Mouse (Mus musculus): ENCODE measurements around the gene Olfml2a.

Olfml2a gene

DNA sequence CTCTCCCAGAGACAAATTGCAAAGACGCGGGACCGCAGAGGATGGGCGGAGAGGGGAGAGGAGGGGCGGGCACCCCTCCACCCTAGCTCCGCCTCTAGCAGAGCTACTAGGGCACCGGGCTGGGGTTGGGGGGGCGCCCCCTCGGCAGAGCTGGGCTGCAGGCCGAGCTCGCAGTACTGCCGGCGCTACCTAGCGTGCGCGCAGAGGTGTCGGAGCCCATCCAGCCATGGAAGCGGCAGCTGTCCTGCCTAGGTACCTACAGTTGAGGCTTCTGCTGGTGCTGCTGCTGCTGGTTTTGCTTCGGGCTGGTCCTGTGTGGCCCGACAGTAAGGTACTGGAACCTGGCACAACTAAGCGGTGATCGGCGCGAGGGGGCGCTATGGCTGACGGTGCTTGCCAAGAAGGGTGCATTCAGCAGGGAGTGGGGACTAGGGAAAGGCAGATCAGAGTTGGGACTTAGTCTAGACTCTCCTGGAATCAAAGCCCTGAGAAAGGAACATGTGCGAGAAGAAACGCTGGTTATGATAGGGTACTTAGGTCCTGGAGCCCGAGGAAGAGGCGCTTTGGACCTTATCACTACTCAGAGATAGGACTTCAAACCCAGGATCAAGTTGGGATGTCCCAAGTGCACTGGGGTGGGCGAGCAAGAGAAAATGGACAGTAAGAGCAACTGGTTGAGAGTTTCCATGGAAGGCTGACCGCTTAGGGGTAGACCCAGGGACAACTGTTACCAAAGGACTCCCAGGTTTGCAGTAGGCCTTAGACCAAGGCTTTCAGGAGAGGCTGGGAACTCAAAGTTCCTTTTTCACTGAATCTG, at the start of gene Olfml2a:
Olfml2a (plus strand) TSS at position 128 of the 817 bp plus-strand sequence.
- peak; percentile 74 to 85 for DNase-seq

DNA sequence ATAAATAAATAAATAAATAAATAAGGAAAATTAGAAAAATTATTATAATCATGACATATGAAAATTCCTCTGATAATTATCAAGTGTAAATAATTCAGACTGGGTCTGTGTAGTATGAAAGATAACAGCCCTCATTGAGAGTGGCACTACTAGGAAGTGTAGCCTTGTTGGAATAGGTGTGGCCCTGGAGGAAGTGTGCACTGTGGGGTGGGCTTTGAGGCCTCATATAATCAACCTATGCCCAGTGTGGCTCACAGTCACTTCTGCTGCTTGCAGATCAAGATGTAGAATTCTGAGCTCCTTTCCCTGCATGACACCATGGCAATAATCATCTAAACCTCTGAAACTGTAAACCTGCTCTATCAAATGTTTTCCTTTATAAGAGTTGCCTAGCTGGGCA, 28.9 kb upstream of the Olfml2a start:
- no peak for DNase-seq

DNA sequence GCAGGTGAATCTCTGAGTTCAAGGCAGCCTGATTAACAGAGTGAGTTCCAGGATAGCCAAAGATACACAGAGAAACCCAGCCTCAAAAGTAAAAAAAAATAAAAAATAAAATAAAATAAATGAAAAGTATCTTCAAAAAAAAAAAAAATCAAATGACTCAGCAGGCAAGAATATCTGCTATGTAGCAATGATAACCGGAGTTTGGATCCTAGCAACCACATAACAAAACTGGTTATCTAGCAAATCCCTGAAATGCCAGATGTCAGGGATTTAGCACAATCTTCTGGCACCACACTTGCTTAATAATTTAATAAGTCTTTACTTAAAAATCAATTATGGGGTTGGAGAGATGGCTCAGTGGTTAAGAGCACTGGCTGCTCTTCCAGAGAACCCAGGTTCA, 27.5 kb upstream of the Olfml2a start:
- DNase-seq = no peak

DNA sequence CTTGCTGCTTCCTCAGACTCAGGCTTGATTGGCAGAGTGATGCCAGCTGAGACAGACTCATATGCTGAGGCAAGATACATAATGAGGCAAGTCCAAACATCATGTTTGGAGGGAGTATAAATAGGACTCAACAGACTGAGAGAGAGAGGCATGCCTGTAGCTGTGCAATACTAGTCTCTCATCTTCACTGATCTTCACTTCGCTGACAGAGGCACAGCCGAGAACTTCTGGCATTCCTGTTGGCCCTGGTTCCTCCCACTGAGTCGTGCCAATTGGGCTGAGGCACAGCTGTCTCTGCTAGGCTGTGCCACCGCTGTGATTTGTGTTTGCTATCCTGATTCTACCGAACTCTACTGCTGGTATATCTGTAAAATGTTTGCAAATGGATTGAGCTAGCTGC, 25.7 kb upstream of the Olfml2a start:
- no peak for DNase-seq

DNA sequence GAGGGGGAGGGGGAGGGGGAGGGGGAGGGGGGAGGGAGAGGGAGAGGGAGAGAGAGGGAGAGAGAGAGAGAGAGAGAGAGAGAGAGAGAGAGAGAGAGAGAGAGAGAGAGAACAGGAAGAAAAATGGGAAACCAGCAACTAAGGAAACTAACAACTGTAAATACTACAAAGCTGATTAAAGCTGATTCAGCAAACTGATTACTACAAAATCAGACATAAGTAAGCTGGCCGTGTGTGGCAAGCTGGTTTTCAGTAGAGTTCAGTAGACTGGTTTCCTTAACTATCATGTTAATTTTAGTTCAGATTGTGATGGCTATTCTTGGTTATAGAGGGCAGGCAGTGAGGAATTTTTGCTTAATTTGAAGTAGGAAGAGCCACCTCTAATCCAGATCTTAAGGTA, 23.2 kb upstream of the Olfml2a start:
- DNase-seq = no peak

DNA sequence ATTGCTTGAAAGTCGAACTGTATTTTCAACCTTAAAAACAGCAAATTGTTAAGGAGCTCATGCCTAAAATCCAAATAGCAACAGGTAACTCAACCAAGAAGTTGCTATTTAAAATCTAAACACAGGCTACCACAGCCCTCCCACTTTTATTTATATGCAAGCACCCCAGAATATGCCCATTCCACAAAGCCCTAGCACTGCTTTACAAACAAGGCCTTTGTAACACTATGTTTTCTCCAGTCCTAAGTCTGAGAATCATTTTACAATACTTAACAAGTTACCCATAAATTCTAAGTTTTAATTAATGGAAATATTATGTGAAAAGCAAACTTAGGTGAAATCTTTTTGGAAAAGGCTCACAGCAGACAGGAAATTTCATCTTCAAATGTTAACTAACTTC, 17.3 kb upstream of the Olfml2a start:
- DNase-seq = no peak

DNA sequence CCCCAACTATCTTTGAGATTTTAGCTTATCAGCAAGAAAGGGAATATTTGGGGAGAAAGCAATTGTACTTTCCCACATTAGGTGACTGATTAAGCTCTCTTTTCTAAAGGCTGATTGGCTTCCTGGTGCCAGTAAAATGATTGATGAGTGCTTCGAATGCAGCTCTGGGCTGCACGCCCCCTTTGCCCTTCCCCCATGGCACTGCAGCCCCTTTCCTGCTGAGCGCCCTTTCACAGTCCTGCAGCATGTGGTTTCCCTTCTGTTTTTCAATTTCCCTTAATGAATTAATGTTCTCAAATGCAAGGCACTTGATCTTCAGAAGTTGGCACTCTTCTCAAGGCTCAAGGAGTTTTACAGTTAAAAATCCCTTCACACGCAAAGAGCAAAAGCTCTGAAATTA, 16.8 kb upstream of the Olfml2a start:
- no peak for DNase-seq

DNA sequence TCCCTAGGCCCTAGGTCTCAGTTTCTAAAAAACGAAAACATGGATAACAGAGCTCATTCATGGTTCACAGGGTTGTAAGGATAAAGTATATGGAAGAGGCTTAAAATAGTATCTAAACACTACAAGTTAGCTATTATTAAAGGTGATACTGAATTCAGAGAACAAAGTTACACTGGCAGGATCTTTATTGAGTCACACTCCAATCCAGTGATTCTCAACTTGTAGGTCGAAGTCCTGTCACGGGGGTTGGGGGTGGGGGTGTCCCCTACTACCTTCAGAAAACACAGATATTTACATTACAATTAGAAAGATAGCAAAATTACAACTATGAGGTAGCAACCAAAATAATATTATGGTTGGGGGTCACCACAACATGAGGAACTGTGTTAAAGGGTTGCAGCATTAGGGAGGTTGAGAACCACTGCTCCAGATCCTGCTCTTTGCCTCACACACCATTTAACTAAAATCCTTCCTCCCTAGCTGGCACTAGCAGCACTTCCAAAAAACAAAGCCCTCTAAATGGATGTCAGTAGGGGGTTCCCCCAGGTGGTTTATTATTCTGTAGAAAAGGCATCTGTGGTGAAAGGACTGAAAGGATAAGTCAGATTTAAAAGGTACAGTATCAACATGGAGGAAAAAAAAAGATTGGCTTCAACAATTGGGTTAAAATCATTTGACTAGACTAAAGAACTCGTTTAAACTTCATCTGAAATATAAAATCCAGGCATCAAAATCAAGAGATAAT, 14.7 kb upstream of the Olfml2a start:
- no peak for DNase-seq

DNA sequence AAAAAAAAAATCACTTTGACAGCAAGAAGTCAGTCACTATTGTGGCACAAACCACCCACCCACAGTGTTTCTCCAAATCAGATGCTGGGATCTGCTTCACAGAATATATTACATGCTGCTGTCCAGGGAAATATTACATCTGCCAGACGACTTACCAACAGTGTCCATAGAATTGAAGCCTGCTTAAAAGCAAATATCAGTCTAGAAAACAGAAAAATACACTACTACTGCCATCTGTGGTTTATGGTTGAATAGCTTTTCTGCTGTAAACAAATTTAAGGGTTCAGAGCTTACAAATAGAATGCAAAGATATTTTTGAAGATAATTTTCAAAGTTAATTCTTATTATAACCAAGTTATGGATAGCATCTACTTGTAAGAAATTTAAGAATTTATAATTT, 10.4 kb upstream of the Olfml2a start:
- no peak for DNase-seq

DNA sequence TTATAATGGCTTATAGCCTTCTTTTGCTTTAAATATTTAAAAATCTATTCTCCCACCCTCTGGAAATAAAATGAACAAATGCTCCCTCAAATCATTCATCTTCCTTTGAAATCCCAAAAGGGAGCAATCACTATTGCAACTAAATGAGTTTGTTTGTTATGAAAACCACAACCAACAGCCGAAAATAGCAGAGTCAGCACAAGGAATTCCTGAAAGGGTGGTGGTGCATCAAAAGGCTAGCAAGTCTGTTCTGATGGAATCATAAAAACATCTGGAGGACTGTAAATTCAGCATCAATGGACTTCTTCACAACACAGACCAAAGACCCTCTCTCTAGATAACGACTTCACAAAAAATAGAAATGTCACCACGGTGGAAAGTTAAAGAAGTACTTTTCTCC, 8.3 kb upstream of the Olfml2a start:
- DNase-seq = no peak

DNA sequence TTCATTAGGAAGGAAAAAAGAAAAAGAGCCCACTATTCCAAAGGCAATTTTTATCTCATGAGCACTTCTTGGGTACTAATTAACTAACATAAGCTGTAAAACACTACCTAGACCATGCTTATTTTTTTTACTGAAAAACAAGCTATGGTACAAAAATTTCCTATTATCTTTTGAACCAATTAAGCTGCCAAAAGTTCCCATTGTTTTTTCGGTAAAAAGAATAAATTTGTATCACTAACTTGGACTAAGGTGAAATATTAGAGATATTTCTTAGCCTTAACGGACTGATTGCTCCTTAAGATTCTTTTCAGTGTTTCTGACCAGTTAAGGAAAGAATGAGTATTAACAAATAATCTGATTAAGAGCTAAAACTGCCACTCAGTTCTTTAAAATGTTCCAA, 7.9 kb upstream of the Olfml2a start:
- DNase-seq = no peak

DNA sequence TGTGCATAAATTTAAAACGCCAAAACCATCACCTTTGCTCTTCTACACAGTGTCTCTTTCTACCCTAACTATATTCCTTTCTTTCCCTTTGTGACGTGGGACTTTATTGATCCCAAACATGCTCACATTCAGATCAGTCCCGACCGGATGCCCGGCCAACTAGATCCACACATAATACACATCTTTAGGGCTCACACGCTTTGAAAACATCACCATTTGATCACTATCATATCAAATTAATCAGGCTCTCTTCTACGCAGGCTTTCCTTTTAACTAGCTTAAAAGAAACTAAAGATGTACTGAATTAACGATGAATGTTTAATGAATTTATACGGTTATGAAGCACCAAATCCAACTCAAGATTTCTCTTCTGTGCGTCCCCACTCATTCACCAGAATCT, 7.2 kb upstream of the Olfml2a start:
- DNase-seq = no peak

DNA sequence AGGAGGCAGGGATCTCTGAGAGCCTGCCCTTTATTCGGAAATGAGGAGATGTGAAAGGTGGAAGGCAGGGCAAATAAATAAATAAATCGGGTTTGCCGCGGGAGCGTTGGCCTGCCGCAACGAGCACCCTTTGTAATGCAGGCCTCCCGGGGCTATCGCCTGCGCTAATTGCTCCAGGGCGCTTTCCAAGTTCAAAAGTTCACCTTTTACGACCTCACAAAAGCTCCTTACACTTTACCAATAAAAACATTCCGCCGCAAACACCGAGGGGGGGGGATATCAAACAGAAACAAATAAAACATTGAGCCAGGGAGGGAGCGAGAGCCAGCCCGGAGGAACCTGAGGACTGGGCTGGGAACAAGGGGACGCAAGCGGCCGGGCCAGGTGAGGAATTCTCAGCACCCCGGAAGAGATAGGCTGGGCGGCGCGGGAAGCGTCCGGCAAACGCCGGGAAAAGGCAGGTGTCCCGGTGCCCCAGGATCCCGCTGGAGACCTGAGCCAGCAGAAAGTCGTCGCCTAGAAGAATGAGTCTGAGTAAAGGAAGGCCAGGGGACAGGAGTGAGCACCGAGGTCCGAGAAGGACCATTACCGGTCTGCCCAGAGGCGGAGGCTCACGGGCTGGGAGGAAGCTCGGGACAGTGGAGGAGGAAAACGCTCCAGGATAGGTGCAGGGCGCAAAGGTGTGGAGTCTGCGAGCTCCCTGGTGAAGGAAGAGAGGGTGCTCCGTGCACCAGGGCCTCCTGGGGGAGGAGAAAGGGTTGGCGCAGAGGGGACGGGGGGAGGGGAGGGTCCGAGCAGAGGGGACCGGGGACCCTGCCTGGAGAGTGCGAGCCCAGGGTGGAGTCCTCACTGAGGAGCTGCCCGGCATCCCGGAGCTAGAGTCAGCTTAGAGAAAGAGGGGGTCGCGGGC, 6.4 kb upstream of the Olfml2a start:
- no peak for DNase-seq

DNA sequence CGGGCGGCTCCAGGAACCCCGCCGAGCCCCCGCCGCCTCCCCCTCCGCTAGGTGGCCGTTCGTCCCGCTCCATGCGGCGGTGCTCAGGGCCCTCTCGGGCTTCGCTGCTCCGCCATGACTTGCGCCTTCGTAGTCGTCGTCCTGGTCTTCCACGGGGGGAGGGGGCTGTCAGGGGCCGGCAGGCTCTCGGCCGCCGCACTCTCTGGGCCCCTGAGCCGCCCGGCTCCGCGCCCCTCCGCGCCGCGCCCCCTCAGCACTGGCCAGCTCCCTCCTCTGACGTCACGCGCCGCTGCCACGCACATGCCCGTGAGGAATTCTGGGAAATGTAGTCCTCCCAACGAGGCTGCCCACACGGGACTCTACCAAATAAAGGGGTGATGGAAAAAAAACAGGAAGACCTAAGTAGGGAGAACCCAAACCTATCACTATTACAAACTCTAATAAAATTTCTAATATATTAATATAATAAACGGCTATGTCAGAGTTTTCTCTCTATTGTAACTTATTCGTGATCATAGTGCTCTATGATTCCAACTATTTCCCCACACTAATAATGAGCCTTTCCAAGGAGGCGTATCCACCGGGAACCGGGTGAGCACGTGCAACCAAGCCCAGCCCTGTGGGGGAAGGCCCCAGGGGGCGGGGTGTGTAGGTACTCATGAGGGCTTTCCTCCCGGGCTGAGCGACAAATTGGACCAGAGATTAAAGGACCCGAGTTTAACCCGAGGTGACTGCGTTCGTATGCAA, 5.5 kb upstream of the Olfml2a start:
- peak; percentile 89 to 92 for DNase-seq

DNA sequence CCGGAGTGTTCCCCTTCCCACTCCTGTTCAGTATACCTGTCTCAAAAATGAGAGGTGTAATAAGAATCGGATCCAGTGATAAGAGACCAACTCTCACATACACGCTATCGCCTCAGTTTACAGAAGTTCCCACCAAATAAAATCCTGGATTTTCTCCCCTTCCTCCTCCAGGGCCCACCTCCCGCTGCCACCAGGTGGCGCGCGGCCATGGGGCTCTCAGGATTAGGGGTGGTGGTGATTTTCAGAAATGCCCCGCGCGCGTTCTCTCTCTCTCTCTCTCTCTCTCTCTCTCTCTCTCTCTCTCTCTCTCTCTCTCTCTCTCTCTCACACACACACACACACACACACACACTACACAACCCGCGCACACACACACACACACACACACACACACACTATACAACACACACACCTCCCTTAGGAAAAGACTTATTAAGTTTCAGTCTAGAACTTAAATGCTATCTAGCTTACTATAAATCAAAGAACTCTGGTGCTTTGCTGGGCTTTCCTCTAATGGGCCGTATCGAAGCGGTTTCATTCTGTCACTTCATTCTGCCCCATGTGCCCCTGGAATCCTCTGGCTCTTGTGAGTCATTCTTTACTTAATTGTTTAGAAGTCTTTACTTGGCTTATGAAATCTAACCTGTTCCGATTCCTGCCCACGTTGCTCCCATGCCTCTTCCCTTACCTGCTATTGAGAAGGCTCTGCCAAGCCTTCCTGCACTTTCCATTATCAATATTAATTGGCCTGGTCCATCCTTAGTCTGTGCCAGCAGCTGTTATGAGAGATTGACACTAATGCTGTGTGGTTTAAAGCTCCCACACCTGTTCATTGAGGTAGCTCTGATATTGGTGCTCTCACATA, 4.4 kb upstream of the Olfml2a start, which contains the start of gene Nr6a1:
Nr6a1 (minus strand) TSS at position 574 of the 865 bp plus-strand sequence.
- peak; percentile 57 to 63 for DNase-seq

DNA sequence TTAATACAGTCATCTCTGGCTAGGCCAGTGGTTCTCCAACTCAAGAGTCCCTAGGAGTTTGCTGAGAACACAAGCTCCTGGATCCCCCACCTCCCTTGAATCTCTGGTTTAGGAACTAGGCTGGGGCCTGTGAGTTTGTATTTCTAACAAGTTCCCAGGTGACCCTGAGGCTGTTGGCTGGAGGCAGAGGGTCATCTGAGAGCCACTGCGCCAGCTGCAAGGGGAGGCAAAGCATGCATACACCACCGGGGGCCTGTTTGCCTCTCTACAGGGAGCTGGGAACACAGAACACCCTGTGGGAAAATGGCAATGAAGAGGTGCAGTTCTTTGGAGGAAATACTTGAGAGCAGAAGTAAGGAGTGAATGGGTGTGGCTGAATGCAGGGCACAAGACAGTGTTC, 1.5 kb upstream of the Olfml2a start:
- no peak for DNase-seq

DNA sequence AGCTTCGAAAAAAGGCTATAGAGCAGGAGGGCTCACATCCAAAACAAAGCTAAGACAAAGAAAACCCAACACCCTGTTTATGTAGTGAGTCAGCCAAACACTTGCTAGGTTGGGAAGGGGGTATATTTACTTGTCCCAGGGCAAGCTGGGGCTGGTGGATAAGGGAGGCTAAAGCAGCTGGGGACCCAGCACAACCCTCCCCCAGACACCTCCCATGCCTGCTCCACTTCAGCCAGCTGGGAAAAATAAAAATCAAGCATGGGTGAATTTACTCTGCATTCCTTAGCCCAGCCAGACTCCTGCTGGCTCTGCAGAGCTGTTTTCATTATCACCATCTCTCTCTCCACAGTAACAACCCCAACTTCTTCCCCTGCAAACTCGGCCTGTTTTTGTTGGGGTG, 2.2 kb downstream of the Olfml2a start:
- no peak for DNase-seq

DNA sequence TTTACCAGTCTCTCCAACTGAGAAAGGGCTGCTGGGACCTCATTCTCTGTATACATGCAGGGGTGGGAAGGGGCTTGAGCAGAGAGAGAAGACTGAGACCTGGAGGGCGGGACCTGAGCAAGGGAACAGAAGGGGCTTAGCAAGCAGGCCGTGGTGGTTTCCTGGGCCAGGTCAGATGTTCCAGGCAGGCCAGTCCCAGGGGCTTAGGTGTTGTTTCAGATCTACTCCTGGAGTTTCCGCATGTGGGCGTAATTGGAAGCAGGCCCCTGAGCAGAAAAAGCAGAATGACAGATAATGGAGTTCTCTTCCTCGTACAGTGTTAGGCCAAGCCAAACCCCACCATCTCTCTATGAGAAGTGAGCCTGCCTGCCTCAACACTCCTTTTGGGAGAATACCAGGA, 3.2 kb downstream of the Olfml2a start:
- no peak for DNase-seq

DNA sequence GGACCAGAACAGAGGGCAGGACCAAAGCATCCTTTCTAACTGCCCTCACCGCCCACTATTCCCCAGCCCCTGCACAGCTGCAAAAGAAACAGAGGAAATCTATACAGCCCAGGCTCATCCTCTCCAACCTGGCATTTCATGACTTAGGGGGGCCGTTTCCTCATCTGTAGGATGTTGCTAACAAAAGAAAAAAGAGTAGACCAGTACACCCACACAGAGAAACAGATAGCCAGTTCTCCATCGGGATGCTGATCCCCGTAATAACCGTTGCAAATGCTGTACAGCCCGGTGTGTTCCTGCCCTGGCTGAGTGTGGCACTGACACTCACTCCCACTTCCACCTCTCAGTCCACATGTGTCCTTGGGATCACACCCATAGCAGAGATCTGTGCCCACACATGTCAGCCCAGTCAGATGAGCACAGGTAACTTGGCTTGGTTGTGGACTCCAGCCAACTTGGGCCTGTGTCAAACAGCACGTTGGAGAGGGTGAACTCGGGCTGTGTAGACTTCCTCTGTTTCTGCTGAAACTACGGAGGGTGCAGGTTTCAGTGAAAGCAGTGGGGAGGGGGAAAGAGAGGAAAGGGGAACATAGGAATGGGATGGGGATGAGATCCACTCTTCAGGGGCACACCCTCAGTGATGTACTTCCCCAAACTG, 5.1 kb downstream of the Olfml2a start:
- no peak for DNase-seq

DNA sequence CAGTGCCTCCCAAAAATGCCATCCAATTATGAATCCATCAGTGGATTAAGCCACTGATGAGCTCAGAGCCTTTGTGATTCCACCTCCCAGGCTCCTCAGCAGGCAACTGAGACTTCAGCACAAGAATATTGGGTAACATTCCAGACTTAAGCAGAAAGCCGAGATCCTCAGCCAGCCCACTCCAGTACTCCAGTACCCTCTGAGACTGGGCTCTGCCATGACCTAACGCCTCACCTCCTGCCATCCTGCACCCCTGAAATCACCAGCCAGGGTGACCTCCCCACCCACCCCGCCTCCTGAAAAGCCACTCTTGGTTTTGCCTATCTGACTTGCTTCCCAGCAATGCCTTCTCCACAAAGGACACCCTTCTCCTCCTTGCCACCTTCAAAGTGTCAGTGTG, 5.6 kb downstream of the Olfml2a start:
- no peak for DNase-seq

DNA sequence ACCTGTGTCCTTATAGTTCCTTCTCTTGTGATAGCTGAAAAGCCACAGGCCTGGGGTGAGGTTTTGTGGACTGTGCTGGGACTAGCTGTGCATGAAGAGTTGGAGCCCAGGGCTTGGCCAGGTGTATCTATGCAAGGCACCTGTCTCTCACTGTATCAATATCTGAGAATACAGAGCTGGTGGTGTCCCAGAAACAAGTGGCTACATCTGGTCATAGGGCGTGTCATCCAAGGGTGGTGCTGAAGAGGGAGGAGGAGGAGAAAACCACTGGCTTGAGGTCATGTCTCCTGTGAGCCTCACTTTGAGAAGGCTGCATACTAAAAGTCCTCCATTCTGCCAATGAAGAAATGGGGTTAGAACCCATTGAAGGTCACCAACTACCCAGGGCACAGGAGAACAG, 6.2 kb downstream of the Olfml2a start:
- DNase-seq = no peak

Data from thymus, postnatal 36 days (tissue).